Mouse (Mus musculus): ENCODE results near the gene Chrm4.

DNA sequence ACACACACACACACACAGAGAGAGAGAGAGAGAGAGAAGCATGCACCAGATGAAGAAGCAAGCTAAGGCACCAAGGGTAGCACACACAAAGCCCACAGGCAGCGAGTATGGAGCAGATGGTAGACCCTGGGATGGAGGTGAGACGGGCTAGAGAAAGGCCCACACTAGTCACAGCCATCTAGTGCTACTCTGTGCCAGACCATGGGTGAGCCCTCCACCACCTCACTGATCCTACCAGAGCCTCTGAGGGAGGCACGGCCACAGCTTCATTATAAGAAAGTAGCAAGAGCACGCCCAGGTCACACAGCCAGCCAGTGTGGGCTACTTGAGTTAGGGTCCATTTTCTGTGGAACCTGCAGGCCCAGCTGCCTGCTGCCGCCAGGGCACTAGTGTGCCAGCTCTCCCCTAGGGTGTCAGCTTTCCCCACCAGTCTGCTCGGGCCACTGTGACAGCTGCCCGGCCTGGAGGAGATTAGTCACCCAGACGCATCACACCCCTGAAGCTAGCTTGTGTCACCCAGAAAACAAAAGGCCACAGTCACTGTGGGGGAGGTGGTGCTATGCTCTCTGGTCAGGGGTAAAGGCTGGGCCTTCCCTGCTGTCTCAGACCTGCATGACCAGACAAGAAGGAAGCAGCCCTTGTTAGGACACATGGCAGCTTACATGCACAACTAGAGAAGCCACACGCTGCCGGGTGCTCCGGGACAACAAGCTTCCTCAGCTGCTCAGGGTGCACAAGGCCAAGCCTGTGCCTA, 20.5 kb downstream of the Chrm4 start:
- TF ChIP-seq CTCF (IDR thresholded peaks at IDR 0.05; ENCODE audit: low read depth, low read length) (no peak), POLR2A (IDR thresholded peaks at IDR 0.05; ENCODE audit: insufficient read depth, low read length) (no peak)
